Mouse (Mus musculus) myocyte (in vitro differentiated cells): Measurements from ENCODE around the gene Nfatc2. TPM values are rescaled to one million over a fixed set of nuclear protein-coding genes. Genes with fewer than 3 reads are reported as not detected.

ENCODE experiments used
- H3K27me3 ChIP-seq: one replicate; pipeline ENCODE4 v1.6.1; 2011; ENCODE audit not compliant: control insufficient read depth, insufficient read depth, insufficient read length
- H3K36me3 ChIP-seq: one replicate; pipeline ENCODE4 v1.6.1; 2011; ENCODE audit not compliant: control insufficient read depth, insufficient read depth
- H3K4me2 ChIP-seq: one replicate; pipeline ENCODE4 v1.6.1; 2011; ENCODE audit warnings: low read depth, control low read depth
- H3K4me3 ChIP-seq: one replicate; pipeline ENCODE4 v1.5.1; 2011; ENCODE audit warnings: mild to moderate bottlenecking, control low read depth, moderate library complexity
- H3K79me2 ChIP-seq: one replicate; pipeline ENCODE4 v1.6.1; 2011; ENCODE audit not compliant: control insufficient read depth, insufficient read depth
- H3ac ChIP-seq: one replicate; pipeline ENCODE4 v1.6.1; 2011; ENCODE audit not compliant: control insufficient read depth, insufficient read length
- CEBPB ChIP-seq: IDR thresholded peaks from 2 replicates; pipeline ENCODE4 v1.6.1; 2011; ENCODE audit warnings: mild to moderate bottlenecking, moderate library complexity; ENCODE audit not compliant: poor library complexity, insufficient read depth, severe bottlenecking
- E2F4 ChIP-seq: IDR thresholded peaks from one replicate; pipeline ENCODE4 v1.6.1; 2011; ENCODE audit warnings: mild to moderate bottlenecking, control low read depth, moderate library complexity; ENCODE audit not compliant: insufficient read depth
- MAX ChIP-seq: IDR thresholded peaks from one replicate; pipeline ENCODE4 v1.6.1; 2011; ENCODE audit warnings: low read depth, mild to moderate bottlenecking, control low read depth
- MYOD1 ChIP-seq, 3 experiments: IDR thresholded peaks; one replicate each; pipeline ENCODE4 v1.6.1; 2011; ENCODE audit warnings: control low read depth in 2 of 3, low read depth in 2 of 3, mild to moderate bottlenecking in 2 of 3, moderate library complexity in 1 of 3; ENCODE audit not compliant: insufficient read length in 2 of 3, control insufficient read depth in 1 of 3
- MYOG ChIP-seq, 3 experiments: IDR thresholded peaks; one replicate each; pipeline ENCODE4 v1.6.1; 2011; ENCODE audit warnings: control low read depth in 2 of 3, low read depth in 2 of 3, mild to moderate bottlenecking in 2 of 3; ENCODE audit not compliant: insufficient read length in 2 of 3, control insufficient read depth in 1 of 3, insufficient read depth in 1 of 3
- POLR2A ChIP-seq: IDR thresholded peaks from one replicate; pipeline ENCODE4 v1.6.1; 2011; ENCODE audit warnings: low read depth, mild to moderate bottlenecking, control low read depth, moderate library complexity; ENCODE audit not compliant: insufficient read length
- POLR2AphosphoS2 ChIP-seq: IDR thresholded peaks from one replicate; pipeline ENCODE4 v1.6.1; 2011; ENCODE audit warnings: low read depth, control low read depth; ENCODE audit not compliant: insufficient read length
- REST ChIP-seq: IDR thresholded peaks from one replicate; pipeline ENCODE4 v1.6.1; 2011; ENCODE audit warnings: mild to moderate bottlenecking, control low read depth, moderate library complexity; ENCODE audit not compliant: insufficient read depth, insufficient read length
- SRF ChIP-seq: IDR thresholded peaks from one replicate; pipeline ENCODE4 v1.6.1; 2011; ENCODE audit warnings: low read depth; ENCODE audit not compliant: control insufficient read depth, insufficient read length
- TCF12 ChIP-seq: IDR thresholded peaks from one replicate; pipeline ENCODE4 v1.6.1; 2011; ENCODE audit warnings: mild to moderate bottlenecking, control low read depth; ENCODE audit not compliant: poor library complexity, insufficient read depth, severe bottlenecking
- TCF3 ChIP-seq: IDR thresholded peaks from one replicate; pipeline ENCODE4 v1.6.1; 2011; ENCODE audit warnings: low read depth, control low read depth; ENCODE audit not compliant: insufficient read length
- USF1 ChIP-seq: IDR thresholded peaks from one replicate; pipeline ENCODE4 v1.6.1; 2011; ENCODE audit warnings: low read depth, mild to moderate bottlenecking, control low read depth, moderate library complexity
- polyA plus RNA-seq: library from polyadenylated mRNA; unstranded; fragments of >200 nt; fragmentation: generic; extraction: Trizol; gene quantifications from one replicate; pipeline ENCODE4 v1.2.1, GENCODE M21; 2012; ENCODE audit warnings: missing spikeins

The Nfatc2 gene
- polyA plus RNA-seq, 1 experiment: 0.55 TPM

- TF ChIP-seq TCF12: no peak
- no peak for TF ChIP-seq POLR2A
- TF ChIP-seq MAX: no peak
- H3K4me2 ChIP-seq: no peak overlapping the region
- no peaks in the 10 kb centered on the region for H3K79me2 ChIP-seq
- H3K27me3 ChIP-seq: no peaks in the 10 kb centered on the region
- no peaks in the 10 kb centered on the region for H3K36me3 ChIP-seq
- no peak overlapping the region for H3K4me3 ChIP-seq
- H3ac ChIP-seq: no peak overlapping the region
Observed at GRCm38 (mm10) chr2:168444126-168444525, 157.3 kb downstream of the Nfatc2 start.

GRCm38 (mm10) chr2:168441494-168441893 is 160.0 kb downstream of the Nfatc2 start:
- Histone ChIP-seq H3K4me2 (no peak overlapping the region), H3K27me3 (no peaks in the 10 kb centered on the region), H3K4me3 (no peak overlapping the region), H3K79me2 (no peaks in the 10 kb centered on the region), H3ac (no peak overlapping the region), H3K36me3 (no peaks in the 10 kb centered on the region)
- TF ChIP-seq USF1 (no peak), MAX (no peak), TCF3 (no peak), SRF (no peak), REST (no peak)

GRCm38 (mm10) chr2:168440918-168441328 is 160.5 kb downstream of the Nfatc2 start:
- H3K27me3 ChIP-seq: no peaks in the 10 kb centered on the region
- no peak overlapping the region for H3K4me2 ChIP-seq
- TF ChIP-seq TCF12 (no peak), TCF3 (no peak), USF1 (no peak), MYOG (IDR thresholded peaks at IDR 0.05; ENCODE audit: control insufficient read depth in 1 of 3, insufficient read depth in 1 of 3, insufficient read length in 2 of 3, low read depth in 2 of 3) (no peak)
- no peaks in the 10 kb centered on the region for H3K36me3 ChIP-seq
- H3K4me3 ChIP-seq: no peak overlapping the region
- H3K79me2 ChIP-seq: no peaks in the 10 kb centered on the region
- H3ac ChIP-seq: no peak overlapping the region

GRCm38 (mm10) chr2:168438981-168439452 is 162.4 kb downstream of the Nfatc2 start:
- Histone ChIP-seq H3ac (no peak overlapping the region), H3K4me3 (no peak overlapping the region), H3K27me3 (no peaks in the 10 kb centered on the region), H3K79me2 (no peaks in the 10 kb centered on the region), H3K4me2 (no peak overlapping the region), H3K36me3 (no peaks in the 10 kb centered on the region)
- TF ChIP-seq POLR2A: no peak

- TF ChIP-seq TCF3 (no peak), MAX (no peak), MYOD1 (IDR thresholded peaks at IDR 0.05; ENCODE audit: control insufficient read depth in 1 of 3, insufficient read length in 2 of 3, low read depth in 2 of 3) (no peak), REST (no peak), MYOG (IDR thresholded peaks at IDR 0.05; ENCODE audit: control insufficient read depth in 1 of 3, insufficient read depth in 1 of 3, insufficient read length in 2 of 3, low read depth in 2 of 3) (no peak), SRF (no peak), CEBPB (no peak), E2F4 (no peak), POLR2AphosphoS2 (no peak), TCF12 (no peak), USF1 (no peak), POLR2A (no peak)
- H3ac ChIP-seq: no peak overlapping the region
- no peak overlapping the region for H3K4me3 ChIP-seq
- H3K4me2 ChIP-seq: no peak overlapping the region
- no peaks in the 10 kb centered on the region for H3K79me2 ChIP-seq
- no peaks in the 10 kb centered on the region for H3K36me3 ChIP-seq
- no peaks in the 10 kb centered on the region for H3K27me3 ChIP-seq
Observed at GRCm38 (mm10) chr2:168434187-168434586, 167.3 kb downstream of the Nfatc2 start.

GRCm38 (mm10) chr2:168433392-168433791 is 168.1 kb downstream of the Nfatc2 start:
- Histone ChIP-seq H3K4me3 (no peak overlapping the region), H3K4me2 (no peak overlapping the region), H3K36me3 (no peaks in the 10 kb centered on the region), H3K27me3 (no peaks in the 10 kb centered on the region), H3K79me2 (no peaks in the 10 kb centered on the region), H3ac (no peak overlapping the region)
- TF ChIP-seq TCF12: no peak
- no peak for TF ChIP-seq MYOD1 (IDR thresholded peaks at IDR 0.05; ENCODE audit: control insufficient read depth in 1 of 3, insufficient read length in 2 of 3, low read depth in 2 of 3)
- TF ChIP-seq USF1: no peak
- no peak for TF ChIP-seq CEBPB
- no peak for TF ChIP-seq POLR2AphosphoS2
- TF ChIP-seq MYOG (IDR thresholded peaks at IDR 0.05; ENCODE audit: control insufficient read depth in 1 of 3, insufficient read depth in 1 of 3, insufficient read length in 2 of 3, low read depth in 2 of 3): no peak
- no peak for TF ChIP-seq REST
- no peak for TF ChIP-seq SRF
- TF ChIP-seq POLR2A: no peak
- TF ChIP-seq TCF3: no peak
- no peak for TF ChIP-seq MAX
- TF ChIP-seq E2F4: no peak
